Mouse (Mus musculus): Measurements from ENCODE around the gene Gm28230. TPM values are rescaled to one million over a fixed set of nuclear protein-coding genes. Genes with fewer than 3 reads are reported as not detected.
A peak's percentile ranks its signal among the peaks of the same experiment; 100 is the strongest.

The Gm28230 gene
- total and polyA plus RNA-seq, 2 experiments from 2014 or later: not detected

- 0 out of 2 replicates have a peak, but pooled peaks have one; percentile 9 for TF ChIP-seq CTCF (IDR thresholded peaks at IDR 0.05)
- 1% methylated on average over 16 of the region's 16 CpGs for WGBS
- Histone ChIP-seq H3K27ac (ENCODE audit: low read depth, low read length) (no peak overlapping the region), H3K36me3 (ENCODE audit: insufficient read depth, low read length) (no peaks in the 10 kb centered on the region), H3K27me3 (ENCODE audit: insufficient read depth, low read length) (peaks cover 91% of the 10 kb centered on the region), H3K4me1 (ENCODE audit: insufficient read depth, low read length) (0 out of 2 replicates have a peak, but pooled peaks cover 2% of the 10 kb centered on the region), H3K9me3 (ENCODE audit: low read length) (0 out of 2 replicates have a peak, but pooled peaks cover 5% of the 10 kb centered on the region), H3K4me2 (ENCODE audit: low read depth, low read length, poor library complexity, severe bottlenecking) (no peak overlapping the region), H3K9ac (replicated peaks; ENCODE audit: low read length, poor library complexity, severe bottlenecking) (no peak overlapping the region), H3K4me3 (ENCODE audit: low read depth, low read length) (no peak overlapping the region)
- DNase-seq (ENCODE audit: low spot score) (no peak), ATAC-seq (ENCODE audit: low FRiP score) (no peak)
Measured at GRCm38 (mm10) chr2:74694066-74694465, 32.5 kb upstream of the Gm28230 start.

GRCm38 (mm10) chr2:74695383-74695782 is 31.1 kb upstream of the Gm28230 start:
- 5% methylated on average over 1 of the region's 1 CpGs for WGBS
- no peak overlapping the region for H3K27ac ChIP-seq (ENCODE audit: low read depth, low read length)
- H3K27me3 ChIP-seq (ENCODE audit: insufficient read depth, low read length): peaks cover 93% of the 10 kb centered on the region
- H3K4me2 ChIP-seq (ENCODE audit: low read depth, low read length, poor library complexity, severe bottlenecking): no peak overlapping the region
- H3K36me3 ChIP-seq (ENCODE audit: insufficient read depth, low read length): no peaks in the 10 kb centered on the region
- TF ChIP-seq CTCF (IDR thresholded peaks at IDR 0.05): no peak
- 0 out of 2 replicates have a peak, but pooled peaks cover 2% of the 10 kb centered on the region for H3K4me1 ChIP-seq (ENCODE audit: insufficient read depth, low read length)
- 0 out of 2 replicates have a peak, but pooled peaks cover 5% of the 10 kb centered on the region for H3K9me3 ChIP-seq (ENCODE audit: low read length)
- ATAC-seq (ENCODE audit: low FRiP score): no peak
- no peak overlapping the region for H3K9ac ChIP-seq (replicated peaks; ENCODE audit: low read length, poor library complexity, severe bottlenecking)
- no peak overlapping the region for H3K4me3 ChIP-seq (ENCODE audit: low read depth, low read length)
- no peak for DNase-seq (ENCODE audit: low spot score)

GRCm38 (mm10) chr2:74695813-74696430 is 30.6 kb upstream of the Gm28230 start:
- Histone ChIP-seq H3K4me3 (ENCODE audit: low read depth, low read length) (no peak overlapping the region), H3K36me3 (ENCODE audit: insufficient read depth, low read length) (no peaks in the 10 kb centered on the region), H3K27me3 (ENCODE audit: insufficient read depth, low read length) (peaks cover 94% of the 10 kb centered on the region), H3K4me2 (ENCODE audit: low read depth, low read length, poor library complexity, severe bottlenecking) (no peak overlapping the region), H3K4me1 (ENCODE audit: insufficient read depth, low read length) (0 out of 2 replicates have a peak, but pooled peaks cover 2% of the 10 kb centered on the region), H3K27ac (ENCODE audit: low read depth, low read length) (no peak overlapping the region), H3K9me3 (ENCODE audit: low read length) (0 out of 2 replicates have a peak, but pooled peaks cover 5% of the 10 kb centered on the region), H3K9ac (replicated peaks; ENCODE audit: low read length, poor library complexity, severe bottlenecking) (no peak overlapping the region)
- ATAC-seq (ENCODE audit: low FRiP score): no peak
- DNase-seq (ENCODE audit: low spot score): no peak
- under 1% methylated on average over 7 of the region's 7 CpGs for WGBS
- no peak for TF ChIP-seq CTCF (IDR thresholded peaks at IDR 0.05)

GRCm38 (mm10) chr2:74696442-74697335 is 29.8 kb upstream of the Gm28230 start:
- no peak for ATAC-seq (ENCODE audit: low FRiP score)
- Histone ChIP-seq H3K4me1 (ENCODE audit: insufficient read depth, low read length) (0 out of 2 replicates have a peak, but pooled peaks cover 2% of the 10 kb centered on the region), H3K4me3 (ENCODE audit: low read depth, low read length) (no peak overlapping the region), H3K4me2 (ENCODE audit: low read depth, low read length, poor library complexity, severe bottlenecking) (no peak overlapping the region), H3K9ac (replicated peaks; ENCODE audit: low read length, poor library complexity, severe bottlenecking) (no peak overlapping the region), H3K36me3 (ENCODE audit: insufficient read depth, low read length) (no peaks in the 10 kb centered on the region), H3K27me3 (ENCODE audit: insufficient read depth, low read length) (peaks cover 92% of the 10 kb centered on the region), H3K9me3 (ENCODE audit: low read length) (no peaks in the 10 kb centered on the region), H3K27ac (ENCODE audit: low read depth, low read length) (no peak overlapping the region)
- WGBS: 2% methylated on average over 34 of the region's 34 CpGs
- TF ChIP-seq CTCF (IDR thresholded peaks at IDR 0.05): no peak
- no peak for DNase-seq (ENCODE audit: low spot score)

- Histone ChIP-seq H3K4me3 (ENCODE audit: low read depth, low read length) (peak within 1 kb of the TSS; percentile 14), H3K9me3 (ENCODE audit: low read length) (no peaks in the 10 kb centered on the region), H3K4me2 (ENCODE audit: low read depth, low read length, poor library complexity, severe bottlenecking) (peak within 1 kb of the TSS; percentile 35), H3K36me3 (ENCODE audit: insufficient read depth, low read length) (no peaks in the 10 kb centered on the region), H3K27ac (ENCODE audit: low read depth, low read length) (no peak within 1 kb of the TSS), H3K9ac (replicated peaks; ENCODE audit: low read length, poor library complexity, severe bottlenecking) (no peak within 1 kb of the TSS), H3K27me3 (ENCODE audit: insufficient read depth, low read length) (peaks cover 86% of the 10 kb centered on the region), H3K4me1 (ENCODE audit: insufficient read depth, low read length) (0 out of 2 replicates have a peak, but pooled peaks cover 2% of the 10 kb centered on the region)
- ATAC-seq (ENCODE audit: low FRiP score) (0 out of 2 replicates have a peak, but pooled peaks have one; percentile 38), DNase-seq (ENCODE audit: low spot score) (no peak)
- WGBS: under 1% methylated on average over 43 of the region's 43 CpGs
- TF ChIP-seq CTCF (IDR thresholded peaks at IDR 0.05): no peak
Measured at GRCm38 (mm10) chr2:74697567-74698121, 28.9 kb upstream of the Gm28230 start, which contains the start of gene Hoxd9. Gene Hoxd9, plus strand, starts transcription at chr2:74697727.
